Mouse (Mus musculus) adipose tissue, adult 10 weeks (tissue): ENCODE measurements around the gene Dhx36. TPM values are rescaled to one million over a fixed set of nuclear protein-coding genes. Genes with fewer than 3 reads are reported as not detected.

Experiments
- polyA plus RNA-seq: library from polyadenylated mRNA; stranded (reverse); fragments of 350-450 nt; fragmentation: Illumina TruSeq; extraction: RNeasy Lipid Tissue Mini Kit (QIAGEN cat#74804); gene quantifications from one replicate; pipeline ENCODE4 v1.2.3, GENCODE M21; 2014; ENCODE audit warnings: low read depth, low replicate concordance

Dhx36 gene
- 20.6 TPM for polyA plus RNA-seq

DNA sequence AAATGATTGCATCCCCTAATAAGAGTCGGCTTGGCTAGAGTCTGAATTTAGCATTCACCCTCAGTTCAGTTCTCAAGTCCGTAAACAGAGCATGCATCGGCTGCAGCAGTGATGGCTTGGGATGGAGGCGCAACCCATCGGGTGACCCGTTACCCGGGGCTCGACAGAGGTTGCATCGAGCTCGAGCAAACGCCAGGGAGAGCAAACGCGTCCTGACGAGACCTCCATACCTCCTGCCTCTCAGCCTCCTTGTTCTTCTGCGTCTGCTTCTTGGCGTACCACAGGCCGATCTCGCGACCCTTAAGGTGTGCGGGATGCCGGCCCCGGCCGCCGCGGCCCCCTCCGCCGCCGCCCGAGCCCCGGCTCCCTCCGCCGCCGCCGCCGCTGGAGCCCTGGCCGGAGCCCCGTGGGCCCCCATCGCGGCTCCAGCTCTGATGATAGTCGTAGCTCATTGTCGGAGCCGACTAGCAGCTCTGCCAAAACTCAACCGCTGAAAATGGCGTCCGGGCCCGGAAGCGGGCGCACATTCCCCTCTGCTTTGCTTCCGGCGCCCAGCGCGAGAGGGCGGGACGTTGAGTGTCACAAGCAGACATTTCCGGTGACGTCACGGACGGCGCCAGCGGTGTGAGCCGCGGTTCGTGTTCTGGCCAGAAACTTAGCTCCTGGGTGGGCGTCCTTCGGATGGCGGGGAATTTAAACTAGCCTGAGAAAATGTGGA lies at the start of gene Dhx36:
Gene Dhx36 (minus strand): TSS at position 517 of the 718 bp plus-strand sequence.

Other genes with a start within 250 kb of the Dhx36 start
- gene Arhgef26, start 168.7 kb downstream of the Dhx36 start, polyA plus RNA-seq, result 4.5 TPM
- gene Gpr149, start 98.1 kb upstream of the Dhx36 start, polyA plus RNA-seq, result not detected